Mouse (Mus musculus): ENCODE measurements around the gene Rab4b.

Rab4b gene

GRCm38 (mm10) chr7:27159882-27160281, 18.8 kb downstream of the Rab4b start:
- peak; percentile 88 to 92 for DNase-seq (ENCODE audit: low spot score in 2 of 2)

- no peak for DNase-seq (ENCODE audit: low spot score in 2 of 2)
Observed at GRCm38 (mm10) chr7:27159256-27159655, 19.4 kb downstream of the Rab4b start.

GRCm38 (mm10) chr7:27158171-27158570, 20.5 kb downstream of the Rab4b start:
- DNase-seq (ENCODE audit: low spot score in 2 of 2) = no peak

- no peak for DNase-seq (ENCODE audit: low spot score in 2 of 2)
Observed at GRCm38 (mm10) chr7:27156005-27156404, 22.7 kb downstream of the Rab4b start.

GRCm38 (mm10) chr7:27153205-27153764, 25.4 kb downstream of the Rab4b start, which contains the start of gene Cyp2t4:
Cyp2t4 (plus strand) TSS chr7:27153714.
- DNase-seq (ENCODE audit: low spot score in 2 of 2) = peak in 1 of 2 experiments; percentile 53

GRCm38 (mm10) chr7:27136410-27136996, 42.2 kb downstream of the Rab4b start:
- no peak for DNase-seq (ENCODE audit: low spot score in 2 of 2)

GRCm38 (mm10) chr7:27133757-27134156, 44.9 kb downstream of the Rab4b start:
- no peak for DNase-seq (ENCODE audit: low spot score in 2 of 2)

- DNase-seq (ENCODE audit: low spot score in 2 of 2) = no peak
Observed at GRCm38 (mm10) chr7:27133156-27133555, 45.5 kb downstream of the Rab4b start.

- DNase-seq (ENCODE audit: low spot score in 2 of 2) = peak in 1 of 2 experiments; percentile 25
Observed at GRCm38 (mm10) chr7:27132588-27132987, 46.1 kb downstream of the Rab4b start.

GRCm38 (mm10) chr7:27131387-27131786, 47.3 kb downstream of the Rab4b start:
- DNase-seq (ENCODE audit: low spot score in 2 of 2) = no peak

- no peak for DNase-seq (ENCODE audit: low spot score in 2 of 2)
Observed at GRCm38 (mm10) chr7:27130521-27131370, 48.0 kb downstream of the Rab4b start.

- DNase-seq (ENCODE audit: low spot score in 2 of 2) = no peak
Observed at GRCm38 (mm10) chr7:27129811-27130210, 48.9 kb downstream of the Rab4b start.

- no peak for DNase-seq (ENCODE audit: low spot score in 2 of 2)
Observed at GRCm38 (mm10) chr7:27128946-27129345, 49.8 kb downstream of the Rab4b start.

- no peak for DNase-seq (ENCODE audit: low spot score in 2 of 2)
Observed at GRCm38 (mm10) chr7:27128162-27128561, 50.5 kb downstream of the Rab4b start.

GRCm38 (mm10) chr7:27124969-27125368, 53.7 kb downstream of the Rab4b start:
- no peak for DNase-seq (ENCODE audit: low spot score in 2 of 2)

- no peak for DNase-seq (ENCODE audit: low spot score in 2 of 2)
Observed at GRCm38 (mm10) chr7:27124305-27124832, 54.3 kb downstream of the Rab4b start.

GRCm38 (mm10) chr7:27119676-27120075, 59.0 kb downstream of the Rab4b start, which contains the start of gene Cyp2f2:
Cyp2f2 (plus strand) TSS chr7:27119909.
- DNase-seq (ENCODE audit: low spot score in 2 of 2) = no peak
